Mouse (Mus musculus) olfactory bulb, adult 2 months (tissue): Measurements from ENCODE around the gene Ddx28. TPM values are rescaled to one million over a fixed set of nuclear protein-coding genes. Genes with fewer than 3 reads are reported as not detected.

Source experiments
- H3K27ac ChIP-seq: fragments of 200-500 bp; 2 replicates; pipeline ENCODE4 v1.5.1; 2012; ENCODE audit warnings: low read depth, low read length; ENCODE audit not compliant: insufficient read depth
- H3K4me1 ChIP-seq: fragments of 200-500 bp; 2 replicates; pipeline ENCODE4 v1.6.1; 2012; ENCODE audit warnings: low read length; ENCODE audit not compliant: control insufficient read depth, insufficient read depth
- H3K4me3 ChIP-seq: fragments of 200-500 bp; 2 replicates; pipeline ENCODE4 v1.5.1; 2012; ENCODE audit warnings: mild to moderate bottlenecking, low read depth, low read length, moderate library complexity; ENCODE audit not compliant: insufficient read depth
- CTCF ChIP-seq: fragments of 200-500 bp; IDR thresholded peaks from 2 replicates; pipeline ENCODE4 v1.5.1; 2012; ENCODE audit warnings: low read depth, mild to moderate bottlenecking, low read length, moderate library complexity; ENCODE audit not compliant: insufficient read depth
- POLR2A ChIP-seq: fragments of 200-500 bp; IDR thresholded peaks from 2 replicates; pipeline ENCODE4 v1.6.1; 2012; ENCODE audit warnings: mild to moderate bottlenecking, low read depth, low read length, moderate library complexity; ENCODE audit not compliant: insufficient read depth
- WGBS: fragments of 180-500 bp; shearing (Covaris S2); methylation state at CpG from one replicate; pipeline ENCODE4 v1.1.7; 2018; 5-methylcytosine and 5-hydroxymethylcytosine counted together
- polyA plus RNA-seq: library from polyadenylated mRNA; stranded (reverse); fragments of >200 nt; gene quantifications from 2 replicates; pipeline ENCODE4 v1.2.4, GENCODE M21; 2012; ENCODE audit warnings: low replicate concordance; ENCODE audit not compliant: missing spikeins, insufficient read depth, insufficient read length

Ddx28 gene
- polyA plus RNA-seq, 1 experiment = not detected

GRCm38 (mm10) chr8:105961101-105961500 is 50.6 kb downstream of the Ddx28 start:
- H3K4me3 ChIP-seq = no peak overlapping the region
- WGBS = 89% methylated on average over 14 of the region's 14 CpGs

More at GRCm38 (mm10) chr8:105961101-105961500, 50.6 kb downstream of the Ddx28 start:
- H3K27ac ChIP-seq = no peak overlapping the region
- TF ChIP-seq POLR2A (no peak), CTCF (no peak)
- H3K4me1 ChIP-seq = peaks cover 21% of the 10 kb centered on the region

Other genes with a start within 250 kb of the Ddx28 start
- not detected in 2 replicates for gene Ranbp10, start 184.5 kb downstream of the Ddx28 start, polyA plus RNA-seq
- gene Tsnaxip1, start 184.2 kb downstream of the Ddx28 start, polyA plus RNA-seq = not detected in 2 replicates
- gene Cenpt, start 158.6 kb downstream of the Ddx28 start, polyA plus RNA-seq = not detected in 2 replicates
- gene Thap11, start 156.8 kb downstream of the Ddx28 start, polyA plus RNA-seq = not detected in 2 replicates
- not detected in 2 replicates for gene Nutf2, start 151.3 kb downstream of the Ddx28 start, polyA plus RNA-seq
- gene Edc4, start 131.0 kb downstream of the Ddx28 start, polyA plus RNA-seq = not detected in 2 replicates
- not detected in 2 replicates for gene Nrn1l, start 118.3 kb downstream of the Ddx28 start, polyA plus RNA-seq
- gene Pskh1, start 111.4 kb downstream of the Ddx28 start, polyA plus RNA-seq = not detected in 2 replicates
- not detected in 2 replicates for gene Ctrl, start 78.0 kb downstream of the Ddx28 start, polyA plus RNA-seq
- not detected in 2 replicates for gene Psmb10, start 73.4 kb downstream of the Ddx28 start, polyA plus RNA-seq
- gene Lcat, start 68.5 kb downstream of the Ddx28 start, polyA plus RNA-seq = not detected in 2 replicates
- not detected in 2 replicates for gene Slc12a4, start 45.8 kb downstream of the Ddx28 start, polyA plus RNA-seq
- gene Dpep3, start 32.5 kb downstream of the Ddx28 start, polyA plus RNA-seq = not detected in 2 replicates
- not detected in 2 replicates for gene Dus2, start 20.5 kb downstream of the Ddx28 start, polyA plus RNA-seq
- not detected in 2 replicates for gene Dpep2nb, start 5.9 kb downstream of the Ddx28 start, polyA plus RNA-seq
- gene Nfatc3, start 47.0 kb upstream of the Ddx28 start, polyA plus RNA-seq = 102 and 111 TPM in 2 replicates
- not detected in 2 replicates for gene Esrp2, start 125.1 kb upstream of the Ddx28 start, polyA plus RNA-seq
- not detected in 2 replicates for gene Pla2g15, start 138.5 kb upstream of the Ddx28 start, polyA plus RNA-seq
- not detected in 2 replicates for gene Slc7a6, start 157.0 kb upstream of the Ddx28 start, polyA plus RNA-seq
- not detected in 2 replicates for gene Slc7a6os, start 199.1 kb upstream of the Ddx28 start, polyA plus RNA-seq
- gene Prmt7, start 199.1 kb upstream of the Ddx28 start, polyA plus RNA-seq = not detected in 2 replicates